Mouse (Mus musculus) heart, postnatal 4 days (tissue): ENCODE results near the gene Fkbp2. TPM values are rescaled to one million over a fixed set of nuclear protein-coding genes. Genes with fewer than 3 reads are reported as not detected.

Experiments
- DNase-seq: peaks from one replicate; pipeline ENCODE4 v3.0.0; 2021
- total RNA-seq, 2 experiments: library from RNA; stranded (reverse); gene quantifications; 2 replicates each; pipeline ENCODE4 v1.2.3; 2021

Gene Fkbp2
- total RNA-seq, 2 experiments from 2014 or later = 23.5 to 26.6 TPM

GRCm38 (mm10) chr19:6970460-6971085 is 9.7 kb downstream of the Fkbp2 start:
- no peak for DNase-seq

GRCm38 (mm10) chr19:6969665-6970381 is 10.5 kb downstream of the Fkbp2 start:
- peak; percentile 83 for DNase-seq

- DNase-seq = no peak
Observed at GRCm38 (mm10) chr19:6969291-6969664, 11.0 kb downstream of the Fkbp2 start.

GRCm38 (mm10) chr19:6968491-6969271 is 11.6 kb downstream of the Fkbp2 start:
- no peak for DNase-seq

GRCm38 (mm10) chr19:6956461-6956860 is 23.8 kb downstream of the Fkbp2 start:
- no peak for DNase-seq

GRCm38 (mm10) chr19:6955424-6955823 is 24.9 kb downstream of the Fkbp2 start:
- peak; percentile 68 for DNase-seq

- DNase-seq = peak; percentile 79
Observed at GRCm38 (mm10) chr19:6954046-6954445, 26.3 kb downstream of the Fkbp2 start.

GRCm38 (mm10) chr19:6952712-6953037 is 27.6 kb downstream of the Fkbp2 start:
- DNase-seq = peak; percentile 48

- peak; percentile 88 for DNase-seq
Observed at GRCm38 (mm10) chr19:6951994-6952711, 28.1 kb downstream of the Fkbp2 start.

GRCm38 (mm10) chr19:6951381-6951968 is 28.8 kb downstream of the Fkbp2 start:
- peak; percentile 94 for DNase-seq

GRCm38 (mm10) chr19:6950613-6951153 is 29.6 kb downstream of the Fkbp2 start:
- peak; percentile 51 for DNase-seq

- DNase-seq = no peak
Observed at GRCm38 (mm10) chr19:6949951-6950350, 30.4 kb downstream of the Fkbp2 start.

- DNase-seq = no peak
Observed at GRCm38 (mm10) chr19:6949532-6949931, 30.8 kb downstream of the Fkbp2 start.

- DNase-seq = no peak
Observed at GRCm38 (mm10) chr19:6948186-6948585, 32.1 kb downstream of the Fkbp2 start.

GRCm38 (mm10) chr19:6947742-6948141 is 32.6 kb downstream of the Fkbp2 start:
- DNase-seq = no peak

GRCm38 (mm10) chr19:6943709-6944108 is 36.6 kb downstream of the Fkbp2 start:
- no peak for DNase-seq

GRCm38 (mm10) chr19:6942764-6943163 is 37.5 kb downstream of the Fkbp2 start:
- DNase-seq = no peak

GRCm38 (mm10) chr19:6942249-6942691 is 38.0 kb downstream of the Fkbp2 start, which contains the start of gene Gpr137:
TSS of gene Gpr137 (minus strand) at chr19:6942480.
- peak; percentile 95 for DNase-seq

GRCm38 (mm10) chr19:6941372-6942248 is 38.7 kb downstream of the Fkbp2 start, which contains the start of gene Bad:
TSS of gene Bad (plus strand) at chr19:6941861.
- DNase-seq = peak; percentile 97
